Comparison of ENCODE assay signal across 11 mouse cellular contexts in genomic region chr6:38923870-38924817, GRCm38 (mm10). TPM values are rescaled to one million over a fixed set of nuclear protein-coding genes. Genes with fewer than 3 reads are reported as not detected.
A peak's percentile ranks its signal among the peaks of the same experiment; 100 is the strongest.
DNase-seq lines count a peak whose midpoint lies in the region; ATAC-seq and TF ChIP-seq lines count a peak whose summit lies in the region.
"Had no signal": no experiment of that assay in that cellular context is flagged by ENCODE, and none has a peak within 500 bp of the region (broad histone marks: within the 10 kb centered on the region; RNA-seq: fewer than 3 reads in every experiment).

No protein-coding gene starts in this region.

- TF ChIP-seq CTCF in G1E (IDR thresholded peaks at IDR 0.05; ENCODE audit: low read depth, low read length) = no peak

- WGBS in heart, embryonic 11.5 days (ENCODE audit: insufficient replicate concordance) = 65% methylated on average over 18 of the region's 18 CpGs
- WGBS in intestine, embryonic 15.5 days = 77% methylated on average over 18 of the region's 18 CpGs

- ATAC-seq in heart, embryonic 11.5 days (replicated peaks; ENCODE audit: insufficient number of reproducible peaks, low FRiP score, low TSS enrichment) = peak; percentile 85
- peak; percentile 74 for ATAC-seq in G1E (ENCODE audit: extremely low read depth, insufficient number of reproducible peaks, low FRiP score, poor library complexity, severe bottlenecking)
- peak; percentile 74 for ATAC-seq in intestine, embryonic 15.5 days
- ATAC-seq in monocyte, adult 5-6 weeks (replicated peaks; ENCODE audit: insufficient number of reproducible peaks, low FRiP score, low TSS enrichment, poor library complexity, severe bottlenecking) = 0 out of 2 replicates have a peak, but pooled peaks have one; percentile 23
- ATAC-seq: forebrain, embryonic 15.5 days had no signal

- H3K9ac ChIP-seq in heart, embryonic 11.5 days (ENCODE audit: low read depth, low read length) = 0 out of 2 replicates have a peak overlapping the region, but pooled peaks have one; percentile 39
- H3K9ac ChIP-seq in intestine, embryonic 15.5 days = no peak overlapping the region
- H3K9ac ChIP-seq: forebrain, embryonic 15.5 days had no signal

- H3K27me3 ChIP-seq in heart, embryonic 11.5 days (ENCODE audit: control insufficient read depth, insufficient read depth, low read length) = no peaks in the 10 kb centered on the region
- peaks cover 27% of the 10 kb centered on the region for H3K27me3 ChIP-seq in G1E (ENCODE audit: insufficient read depth, low read length)
- no peaks in the 10 kb centered on the region for H3K27me3 ChIP-seq in intestine, embryonic 15.5 days (replicated peaks)
- H3K27me3 ChIP-seq: forebrain, embryonic 15.5 days had no signal

- peak overlapping the region; percentile 37 for H3K4me2 ChIP-seq in heart, embryonic 11.5 days
- H3K4me2 ChIP-seq in intestine, embryonic 15.5 days (replicated peaks) = no peak overlapping the region
- H3K4me2 ChIP-seq: forebrain, embryonic 15.5 days had no signal

- DNase-seq in heart, adult 8-10 months (ENCODE audit: low spot score) = no peak
- DNase-seq in G1E (ENCODE audit: low spot score) = peak; percentile 58
- DNase-seq in cerebellum, adult 11-12 months = no peak
- no peak for DNase-seq in layer of hippocampus, adult 9-11 months
- DNase-seq in thymus, postnatal 4 days = no peak
- DNase-seq: B cell, adult 2 months had no signal

- no peaks in the 10 kb centered on the region for H3K36me3 ChIP-seq in heart, embryonic 11.5 days (ENCODE audit: control insufficient read depth, insufficient read depth, low read length)
- no peaks in the 10 kb centered on the region for H3K36me3 ChIP-seq in G1E (replicated peaks)
- H3K36me3 ChIP-seq in intestine, embryonic 15.5 days = no peaks in the 10 kb centered on the region
- H3K36me3 ChIP-seq: forebrain, embryonic 15.5 days had no signal

- no peaks in the 10 kb centered on the region for H3K9me3 ChIP-seq in heart, embryonic 11.5 days (replicated peaks; ENCODE audit: control insufficient read depth, low read length)
- no peaks in the 10 kb centered on the region for H3K9me3 ChIP-seq in G1E (replicated peaks)
- H3K9me3 ChIP-seq in intestine, embryonic 15.5 days = no peaks in the 10 kb centered on the region
- H3K9me3 ChIP-seq: forebrain, embryonic 15.5 days had no signal

- H3K4me1 ChIP-seq in heart, embryonic 11.5 days (ENCODE audit: control insufficient read depth, insufficient read depth, low read length) = peaks cover 24% of the 10 kb centered on the region
- peaks cover 73% of the 10 kb centered on the region for H3K4me1 ChIP-seq in G1E (ENCODE audit: insufficient read depth, low read depth, low read length)
- H3K4me1 ChIP-seq in intestine, embryonic 15.5 days (replicated peaks) = peaks cover 18% of the 10 kb centered on the region; the same call in 1 of the 2 replicates

- peak overlapping the region; percentile 83 for H3K27ac ChIP-seq in heart, embryonic 11.5 days (ENCODE audit: low read depth, low read length)
- H3K27ac ChIP-seq in intestine, embryonic 15.5 days = peak overlapping the region; percentile 57
- H3K27ac ChIP-seq: forebrain, embryonic 15.5 days; kidney, postnatal 0 days had no signal

- H3K4me3 ChIP-seq in heart, embryonic 11.5 days (ENCODE audit: low read depth, low read length) = no peak overlapping the region
- peak overlapping the region; percentile 69 for H3K4me3 ChIP-seq in G1E (ENCODE audit: low read depth, low read length)
- H3K4me3 ChIP-seq in intestine, embryonic 15.5 days (replicated peaks) = no peak overlapping the region
- H3K4me3 ChIP-seq: forebrain, embryonic 15.5 days had no signal

RNA-seq across cellular contexts. Expression of gene Hipk2, which starts 48.2 kb away (rescaled TPM):
- 15.1 and 18.9 TPM in 2 replicates for polyA plus RNA-seq in heart, embryonic 11.5 days (2014; fragmentation: Nextera tagmentation; extraction: Ambion mirVana)
- total RNA-seq in heart, adult 8-10 months (2022) = 100 to 1,000 TPM in 3 of 4 experiments, 10 to 100 TPM in 1; 94.2 to 109 (median 105) TPM
- total RNA-seq in G1E (2014; fragmentation: Nextera tagmentation) (97.9 and 113 TPM in 2 replicates), G1E (2017) (4.6 and 5.5 TPM in 2 replicates)
- polyA plus RNA-seq in G1E (2012) = 37.6 and 39.6 TPM in 2 replicates
- polyA plus RNA-seq in intestine, embryonic 15.5 days (2015; fragmentation: Nextera tagmentation; extraction: Ambion mirVana) = 20.2 and 23.3 TPM in 2 replicates
- 12.4 to 19.1 TPM (median 13.0 TPM) in 3 replicates for total RNA-seq in monocyte, adult 5-6 weeks (2017)

RNA-seq across cellular contexts. Expression of gene Tbxas1, which starts 48.9 kb away (rescaled TPM):
- polyA plus RNA-seq in heart, embryonic 11.5 days (2014; fragmentation: Nextera tagmentation; extraction: Ambion mirVana) = 1.7 and 2.4 TPM in 2 replicates
- 1 to 10 TPM in 3 of 4 experiments, under 1 TPM in 1; 0.87 to 3.9 (median 1.6) TPM for total RNA-seq in heart, adult 8-10 months (2022)
- total RNA-seq in G1E (2014; fragmentation: Nextera tagmentation) = 8.1 and 13.2 TPM in 2 replicates
- 3.2 and 3.5 TPM in 2 replicates for total RNA-seq in G1E (2017)
- polyA plus RNA-seq in G1E (2012) = 1.2 TPM in 2 replicates
- polyA plus RNA-seq in intestine, embryonic 15.5 days (2015; fragmentation: Nextera tagmentation; extraction: Ambion mirVana) = 3.4 and 4.0 TPM in 2 replicates
- total RNA-seq in monocyte, adult 5-6 weeks (2017) = 10.7 to 19.2 TPM (median 18.1 TPM) in 3 replicates

Comparison
In these comparisons a context has a peak if more than half of its experiments do, and no peak if none do; other contexts are left out.
1. ATAC-seq: peak in every context shown above with its lines; median percentile 85 in heart, embryonic 11.5 days; 74 in G1E; 74 in intestine, embryonic 15.5 days; 23 in monocyte, adult 5-6 weeks.